Mouse (Mus musculus) lung, adult 2 months (tissue): Measurements from ENCODE around the gene Gm21958.

Source experiments
- CTCF ChIP-seq: fragments of 200-500 bp; IDR thresholded peaks from 2 replicates; pipeline ENCODE4 v1.5.1; 2011; ENCODE audit warnings: mild to moderate bottlenecking, low read length, control low read depth; ENCODE audit not compliant: insufficient read depth
- POLR2A ChIP-seq: fragments of 200-500 bp; IDR thresholded peaks from 2 replicates; pipeline ENCODE4 v1.6.1; 2011; ENCODE audit warnings: low read depth, mild to moderate bottlenecking, control low read depth, low read length, borderline replicate concordance; ENCODE audit errors: extremely low read depth

DNA sequence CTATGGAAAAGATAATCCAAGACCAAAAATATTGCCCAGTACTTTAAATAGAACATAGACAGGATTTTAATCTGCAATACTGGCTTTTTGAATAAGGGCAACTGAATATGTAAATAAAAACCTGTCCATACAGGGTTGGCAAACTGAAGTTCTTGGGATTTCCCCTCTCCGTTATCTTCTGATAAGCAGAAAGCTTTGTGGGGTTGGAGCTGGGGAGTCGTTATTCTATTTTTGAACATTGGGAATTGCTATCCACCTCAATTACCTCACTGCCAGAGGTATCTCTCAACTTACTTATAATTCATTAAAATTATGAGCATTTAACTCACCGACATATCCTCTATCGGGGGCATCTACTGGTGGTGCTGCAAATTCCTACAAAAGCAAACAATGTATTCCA, 18.2 kb upstream of the Gm21958 start:
- TF ChIP-seq POLR2A (no peak), CTCF (no peak)
